Mouse (Mus musculus): ENCODE data around the gene Sema5a. TPM values are rescaled to one million over a fixed set of nuclear protein-coding genes. Genes with fewer than 3 reads are reported as not detected.

Sema5a gene
- total RNA-seq, 2 experiments from 2014 or later: not detected

- ATAC-seq (replicated peaks; ENCODE audit: poor library complexity, severe bottlenecking): no peak
Observed at GRCm38 (mm10) chr15:32343544-32343943, 98.9 kb downstream of the Sema5a start.

GRCm38 (mm10) chr15:32347315-32347714 is 102.7 kb downstream of the Sema5a start:
- ATAC-seq (replicated peaks; ENCODE audit: poor library complexity, severe bottlenecking): no peak

- no peak for ATAC-seq (replicated peaks; ENCODE audit: poor library complexity, severe bottlenecking)
Observed at GRCm38 (mm10) chr15:32349276-32349675, 104.7 kb downstream of the Sema5a start.

GRCm38 (mm10) chr15:32352995-32353394 is 108.4 kb downstream of the Sema5a start:
- no peak for ATAC-seq (replicated peaks; ENCODE audit: poor library complexity, severe bottlenecking)

GRCm38 (mm10) chr15:32353513-32353912 is 108.9 kb downstream of the Sema5a start:
- ATAC-seq (replicated peaks; ENCODE audit: poor library complexity, severe bottlenecking): no peak

- ATAC-seq (replicated peaks; ENCODE audit: poor library complexity, severe bottlenecking): no peak
Observed at GRCm38 (mm10) chr15:32356805-32357204, 112.2 kb downstream of the Sema5a start.

GRCm38 (mm10) chr15:32367841-32368240 is 123.2 kb downstream of the Sema5a start:
- ATAC-seq (replicated peaks; ENCODE audit: poor library complexity, severe bottlenecking): no peak

GRCm38 (mm10) chr15:32370914-32371313 is 126.3 kb downstream of the Sema5a start:
- no peak for ATAC-seq (replicated peaks; ENCODE audit: poor library complexity, severe bottlenecking)

- ATAC-seq (replicated peaks; ENCODE audit: poor library complexity, severe bottlenecking): no peak
Observed at GRCm38 (mm10) chr15:32371385-32371784, 126.8 kb downstream of the Sema5a start.

GRCm38 (mm10) chr15:32376326-32376725 is 131.7 kb downstream of the Sema5a start:
- ATAC-seq (replicated peaks; ENCODE audit: poor library complexity, severe bottlenecking): no peak

GRCm38 (mm10) chr15:32377781-32378180 is 133.2 kb downstream of the Sema5a start:
- no peak for ATAC-seq (replicated peaks; ENCODE audit: poor library complexity, severe bottlenecking)

GRCm38 (mm10) chr15:32380311-32380710 is 135.7 kb downstream of the Sema5a start:
- no peak for ATAC-seq (replicated peaks; ENCODE audit: poor library complexity, severe bottlenecking)

- ATAC-seq (replicated peaks; ENCODE audit: poor library complexity, severe bottlenecking): no peak
Observed at GRCm38 (mm10) chr15:32382930-32383481, 138.4 kb downstream of the Sema5a start.

GRCm38 (mm10) chr15:32396241-32396890 is 151.8 kb downstream of the Sema5a start:
- ATAC-seq (replicated peaks; ENCODE audit: poor library complexity, severe bottlenecking): no peak

- ATAC-seq (replicated peaks; ENCODE audit: poor library complexity, severe bottlenecking): no peak
Observed at GRCm38 (mm10) chr15:32397064-32397463, 152.5 kb downstream of the Sema5a start.

GRCm38 (mm10) chr15:32398721-32399120 is 154.1 kb downstream of the Sema5a start:
- ATAC-seq (replicated peaks; ENCODE audit: poor library complexity, severe bottlenecking): no peak

GRCm38 (mm10) chr15:32401909-32402527 is 157.4 kb downstream of the Sema5a start:
- ATAC-seq (replicated peaks; ENCODE audit: poor library complexity, severe bottlenecking): no peak

GRCm38 (mm10) chr15:32403321-32403720 is 158.7 kb downstream of the Sema5a start:
- no peak for ATAC-seq (replicated peaks; ENCODE audit: poor library complexity, severe bottlenecking)

- no peak for ATAC-seq (replicated peaks; ENCODE audit: poor library complexity, severe bottlenecking)
Observed at GRCm38 (mm10) chr15:32406436-32406835, 161.8 kb downstream of the Sema5a start.

- no peak for ATAC-seq (replicated peaks; ENCODE audit: poor library complexity, severe bottlenecking)
Observed at GRCm38 (mm10) chr15:32407766-32408165, 163.2 kb downstream of the Sema5a start.

- no peak for ATAC-seq (replicated peaks; ENCODE audit: poor library complexity, severe bottlenecking)
Observed at GRCm38 (mm10) chr15:32416291-32416690, 171.7 kb downstream of the Sema5a start.

- ATAC-seq (replicated peaks; ENCODE audit: poor library complexity, severe bottlenecking): no peak
Observed at GRCm38 (mm10) chr15:32422631-32423030, 178.0 kb downstream of the Sema5a start.
